Mouse (Mus musculus) A20 (cell line): ENCODE data around the gene Rpp25.

ENCODE experiments used
- DNase-seq: peaks from one replicate; pipeline ENCODE4 v3.0.0-alpha.2; 2011; ENCODE audit warnings: low read depth, low spot score

Gene Rpp25

DNA sequence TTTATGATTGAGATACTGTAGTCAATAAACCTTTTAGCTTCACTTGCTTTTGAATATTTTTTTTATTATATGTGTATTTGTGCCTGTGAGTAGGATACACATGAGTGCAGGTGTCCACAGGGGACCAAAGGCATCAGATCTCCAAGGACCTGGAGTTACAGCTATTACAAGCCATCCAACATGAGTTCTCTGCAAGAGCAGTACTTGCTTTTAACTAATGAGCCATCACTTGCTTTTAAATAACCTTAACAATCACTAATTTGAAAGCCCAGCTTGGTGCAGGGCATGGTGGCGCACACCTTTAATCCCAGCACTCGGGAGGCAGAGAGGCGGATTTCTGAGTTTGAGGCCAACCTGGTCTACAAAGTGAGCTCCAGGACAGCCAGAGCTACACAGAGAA, 50.9 kb downstream of the Rpp25 start:
- DNase-seq, result no peak
